Mouse (Mus musculus) fat pad, adult 2 months (tissue): ENCODE results near the gene Eif4e.

Source experiments
- DNase-seq: peaks from one replicate; pipeline ENCODE4 v3.0.0-alpha.2; 2011; ENCODE audit warnings: low read depth, low spot score; ENCODE audit errors: extremely low read depth

Gene Eif4e

DNA sequence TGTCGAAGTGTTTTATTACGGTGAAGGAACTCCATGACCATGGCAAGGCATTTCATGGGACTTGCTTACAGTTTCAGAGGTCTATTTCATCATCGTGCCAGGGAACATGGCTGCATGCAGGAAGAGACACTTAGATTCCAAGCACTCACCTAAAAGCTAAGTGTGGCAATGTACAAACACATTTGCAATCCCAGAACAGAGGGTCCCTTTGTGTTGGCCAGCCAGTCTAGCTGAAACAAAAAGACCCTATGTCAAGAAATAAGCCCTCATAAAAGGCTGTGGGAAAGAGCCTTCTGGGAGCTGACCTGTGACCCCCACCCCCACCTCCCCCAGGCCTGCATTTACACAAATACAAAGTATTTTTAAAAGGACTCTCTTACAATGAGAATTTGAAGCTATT is 34.9 kb downstream of the Eif4e start:
- no peak for DNase-seq

DNA sequence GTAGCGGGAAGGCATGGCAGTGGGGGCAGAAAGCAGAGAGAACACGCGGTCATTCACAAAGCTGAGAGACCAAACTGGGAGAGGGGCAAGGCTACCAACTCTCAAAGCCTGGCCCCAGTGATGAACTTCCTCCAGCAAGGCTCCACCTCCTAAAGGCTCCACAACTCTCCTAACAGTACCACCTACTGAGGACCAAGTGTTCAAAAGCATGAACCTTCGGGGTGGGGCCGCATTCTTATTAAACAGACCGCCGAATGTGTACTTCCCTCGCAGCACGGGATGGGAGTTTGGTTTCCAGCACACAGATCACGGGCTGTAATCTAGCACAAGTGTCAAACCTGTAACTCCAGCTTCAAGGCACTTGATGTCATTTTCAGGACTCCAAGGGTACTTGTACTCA is 52.9 kb downstream of the Eif4e start:
- no peak for DNase-seq

DNA sequence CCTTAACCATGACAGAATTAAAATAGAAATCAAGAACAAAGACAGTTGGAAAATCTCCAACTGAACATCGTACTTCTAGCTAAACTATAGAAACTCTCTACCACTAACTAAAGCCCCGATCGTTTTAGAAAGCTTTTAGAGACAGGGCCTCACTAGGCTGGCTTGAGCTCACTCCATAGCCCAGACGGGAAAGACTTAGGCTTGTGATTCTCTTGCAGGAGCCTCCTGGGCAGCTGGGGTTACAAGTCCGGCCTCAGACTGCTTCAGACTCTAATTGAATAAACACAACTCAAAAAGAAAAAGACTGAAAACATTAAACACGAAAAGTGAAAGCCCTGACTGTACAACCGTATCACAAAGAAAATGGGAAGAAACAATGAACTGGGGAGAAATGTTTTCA is 60.2 kb downstream of the Eif4e start:
- no peak for DNase-seq

DNA sequence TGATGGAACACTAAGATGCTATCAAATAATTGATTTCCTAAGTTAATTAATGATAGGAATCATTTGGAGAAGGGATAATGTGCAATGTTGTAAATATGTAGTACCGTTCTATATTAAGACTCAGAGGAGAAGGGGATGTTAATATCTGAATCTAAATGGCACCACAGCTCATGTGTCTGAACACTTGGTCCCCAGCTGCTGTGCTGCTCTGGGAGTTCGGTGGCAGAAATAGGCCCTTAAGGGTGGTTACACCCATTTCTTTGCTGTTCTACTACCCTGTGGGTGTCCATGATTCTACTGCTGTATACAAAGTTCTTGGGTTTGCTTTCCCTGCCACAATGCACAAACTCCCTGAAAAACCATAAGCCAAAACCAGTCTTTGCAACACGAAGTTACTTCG is 61.2 kb downstream of the Eif4e start:
- DNase-seq = no peak

DNA sequence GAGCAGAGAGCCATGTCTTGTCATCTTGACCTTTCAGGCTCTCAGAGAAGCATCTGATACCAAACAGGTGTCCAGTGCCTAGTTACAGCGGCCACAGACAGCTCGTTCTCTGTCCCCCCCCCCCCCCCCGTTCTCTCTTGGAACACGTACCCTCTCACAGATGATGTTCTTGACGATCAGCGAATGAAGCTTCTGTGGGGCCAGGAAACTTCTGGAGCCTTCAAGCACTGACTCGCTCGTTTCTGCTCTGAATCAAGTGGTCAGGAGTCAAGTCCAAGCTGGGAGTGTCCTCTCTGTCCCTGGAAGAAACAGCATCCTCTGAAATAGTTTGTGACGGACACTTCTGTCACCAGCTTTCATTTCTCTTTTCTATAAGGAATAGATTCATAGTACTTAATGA is 62.0 kb downstream of the Eif4e start:
- DNase-seq = no peak

DNA sequence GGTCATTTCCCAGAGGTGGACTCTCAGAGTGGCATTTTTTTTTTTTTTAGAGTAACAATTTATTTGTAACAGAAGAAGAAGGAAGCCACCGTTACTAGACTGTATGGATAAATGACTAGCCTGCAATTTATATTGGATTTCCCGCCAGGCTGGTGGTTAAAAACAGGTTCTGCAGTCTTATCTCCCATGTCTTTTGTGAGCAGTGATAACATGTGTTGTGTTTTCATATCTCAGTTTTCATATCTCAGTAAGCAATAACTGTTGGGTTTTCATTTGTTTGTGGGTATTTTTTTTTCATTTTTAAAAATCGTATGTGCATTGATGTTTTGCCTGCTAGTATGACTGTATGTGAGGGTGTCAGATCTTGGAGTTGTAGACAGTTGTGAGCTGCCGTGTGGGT is 65.0 kb downstream of the Eif4e start:
- DNase-seq = no peak

DNA sequence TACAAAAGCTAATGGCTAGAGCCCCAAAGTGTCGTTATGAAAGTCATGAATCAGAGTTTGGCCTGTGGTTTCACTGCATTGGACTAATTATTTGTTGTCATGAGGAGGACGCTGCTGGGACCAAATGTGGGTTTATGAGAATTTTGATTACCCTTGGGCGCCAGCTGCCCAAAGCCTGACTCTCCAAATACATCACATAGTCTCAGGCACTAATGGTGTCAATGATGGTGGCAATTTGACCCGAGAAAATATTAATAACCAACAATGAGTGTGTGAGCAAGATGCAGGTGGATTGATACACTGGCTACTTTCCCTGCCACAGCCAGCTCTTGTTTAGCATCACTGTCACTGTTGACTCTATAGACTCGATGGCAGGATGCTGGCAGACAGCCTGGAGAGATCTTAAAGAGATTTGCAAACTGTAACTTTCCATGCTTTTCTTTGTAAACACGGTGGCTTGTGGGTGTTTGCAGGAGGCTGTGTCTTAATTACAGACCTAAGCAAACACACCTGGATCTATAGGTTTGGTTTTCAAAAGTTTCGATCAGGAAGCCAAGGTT is 65.9 kb downstream of the Eif4e start:
- DNase-seq = no peak

DNA sequence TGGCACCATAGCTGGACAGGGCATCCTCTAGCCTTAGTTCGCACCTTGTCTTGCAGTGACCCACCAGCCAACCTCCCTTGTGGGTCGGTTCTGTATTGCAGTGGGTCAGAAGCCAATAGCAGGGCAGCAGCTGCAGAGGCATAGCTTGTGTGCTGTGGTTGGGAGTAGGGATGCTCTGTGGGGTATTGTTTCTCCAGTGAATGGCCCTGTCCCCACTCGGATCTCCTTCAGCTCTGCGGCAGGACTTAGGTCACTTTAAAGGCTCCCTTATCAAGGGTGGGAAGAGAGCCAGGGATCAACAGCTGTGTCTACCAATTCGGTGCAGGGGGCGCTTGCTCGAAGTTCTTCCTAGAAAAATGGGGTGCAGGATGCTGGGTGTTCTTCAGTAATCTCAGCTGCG is 67.2 kb downstream of the Eif4e start:
- DNase-seq = no peak

DNA sequence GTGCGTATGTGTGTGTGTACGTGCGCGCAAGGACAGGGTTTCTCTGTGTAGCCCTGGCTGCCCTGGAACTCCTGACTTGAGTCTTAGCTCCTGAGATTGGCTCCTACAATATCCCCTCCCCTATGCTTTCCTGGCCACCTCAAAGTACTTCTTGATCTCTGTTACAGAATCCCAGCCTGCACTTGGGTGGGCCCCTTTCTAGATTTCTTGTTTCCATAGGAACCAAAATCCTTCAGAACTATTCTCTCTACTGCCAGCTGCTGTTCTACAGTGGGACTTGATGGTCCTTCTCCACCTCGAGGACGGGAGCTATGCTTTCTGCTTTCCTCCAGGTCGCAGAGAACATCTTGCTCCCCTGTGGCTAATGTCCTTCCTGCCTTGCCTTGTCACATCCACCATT is 67.9 kb downstream of the Eif4e start:
- no peak for DNase-seq

DNA sequence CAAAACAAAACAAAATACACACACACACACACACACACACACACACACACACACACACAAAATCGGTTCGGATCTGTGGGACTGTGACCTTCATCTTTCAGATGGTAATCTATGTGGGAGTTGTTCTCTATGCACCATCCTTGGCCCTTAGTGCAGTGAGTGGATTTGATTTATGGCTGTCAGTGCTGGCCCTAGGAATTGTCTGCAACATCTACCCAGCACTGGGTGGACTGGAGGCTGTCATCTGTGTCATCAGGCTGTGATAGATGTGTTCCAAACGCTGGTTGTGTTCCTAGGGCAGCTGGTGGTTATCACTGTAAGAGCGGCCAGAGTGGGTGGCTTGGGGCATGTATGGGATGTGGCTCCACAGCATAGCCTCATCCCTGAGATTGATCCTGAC is 75.1 kb downstream of the Eif4e start:
- no peak for DNase-seq

DNA sequence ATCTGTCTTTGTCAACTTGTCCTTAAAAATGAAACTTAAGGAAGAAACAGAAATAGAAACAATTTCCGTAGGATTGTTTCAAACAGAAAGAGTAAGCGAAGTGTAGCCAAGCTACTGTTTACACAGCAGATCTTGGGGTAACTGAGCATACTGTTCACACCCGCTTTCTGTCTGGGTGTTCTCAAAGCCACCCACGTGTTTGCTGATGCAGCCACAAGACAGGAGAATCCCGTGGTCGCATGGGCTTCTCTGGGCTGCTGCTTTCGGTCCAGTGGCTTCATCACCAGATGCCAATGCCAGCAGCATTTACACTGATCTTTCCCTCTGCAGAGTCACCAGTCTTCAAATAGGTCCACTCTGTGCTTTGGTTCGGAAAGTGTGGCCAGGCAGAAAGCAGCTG is 79.2 kb downstream of the Eif4e start:
- DNase-seq = no peak

DNA sequence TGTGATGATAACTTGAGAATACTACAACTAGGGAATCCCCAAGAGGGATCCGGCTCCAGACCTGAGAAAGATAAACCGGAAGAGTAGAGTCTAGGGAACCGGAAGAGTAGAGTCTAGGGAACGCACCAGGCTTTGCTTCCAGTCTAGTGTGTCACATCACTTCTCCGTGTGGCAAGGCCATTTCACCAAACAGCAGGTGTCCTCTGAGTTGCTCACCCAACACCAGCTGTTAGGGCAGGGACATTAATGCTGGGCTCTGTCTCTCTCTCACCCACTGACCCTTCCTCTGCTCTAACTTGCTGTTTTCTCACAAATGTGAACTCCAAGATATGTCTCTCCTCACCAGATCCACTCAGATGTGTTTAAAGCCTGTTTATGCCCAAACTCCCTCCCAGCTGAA is 82.7 kb downstream of the Eif4e start:
- DNase-seq = no peak
